Mouse (Mus musculus): ENCODE results near the gene Rab3b.

Rab3b gene

DNA sequence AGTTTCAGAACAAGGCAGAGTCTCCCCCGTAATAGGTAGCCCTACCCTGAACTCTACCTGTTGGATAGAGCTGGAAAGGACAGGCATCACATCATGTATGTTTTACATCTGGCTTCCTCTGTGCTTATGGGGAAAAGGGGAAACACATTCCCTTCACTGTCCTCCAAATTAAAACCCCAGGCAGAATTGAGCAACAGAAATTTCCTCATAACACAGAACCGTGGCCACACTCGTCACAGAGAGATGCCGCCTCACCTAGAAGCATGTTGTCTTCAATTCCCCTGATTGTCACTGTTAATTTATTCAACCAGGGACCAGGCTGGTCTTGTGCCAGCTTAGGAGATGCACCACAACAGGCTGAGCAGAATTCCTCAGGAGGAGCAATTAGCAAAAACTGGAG, 72.8 kb downstream of the Rab3b start:
- no peak for DNase-seq (ENCODE audit: low spot score)

DNA sequence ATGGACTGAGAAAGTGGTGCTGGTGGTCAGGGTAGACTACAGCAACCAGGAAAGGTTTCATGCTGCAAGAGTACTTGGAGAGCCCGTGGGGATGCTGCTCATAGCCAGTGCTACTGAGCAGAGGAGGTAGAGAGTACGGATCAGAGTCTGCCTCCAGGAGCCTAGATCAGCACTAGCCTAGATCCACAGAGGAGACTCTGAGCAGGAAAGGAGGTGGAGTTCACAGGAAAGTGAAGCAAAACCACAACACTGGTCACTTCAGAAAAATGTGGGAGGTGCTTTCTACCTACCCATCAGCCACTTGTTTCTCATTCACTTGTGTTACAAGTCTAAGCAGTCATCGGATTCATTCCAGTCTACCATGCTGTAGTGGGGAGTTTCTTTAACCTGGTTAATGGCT, 80.8 kb downstream of the Rab3b start:
- no peak for DNase-seq (ENCODE audit: low spot score)

DNA sequence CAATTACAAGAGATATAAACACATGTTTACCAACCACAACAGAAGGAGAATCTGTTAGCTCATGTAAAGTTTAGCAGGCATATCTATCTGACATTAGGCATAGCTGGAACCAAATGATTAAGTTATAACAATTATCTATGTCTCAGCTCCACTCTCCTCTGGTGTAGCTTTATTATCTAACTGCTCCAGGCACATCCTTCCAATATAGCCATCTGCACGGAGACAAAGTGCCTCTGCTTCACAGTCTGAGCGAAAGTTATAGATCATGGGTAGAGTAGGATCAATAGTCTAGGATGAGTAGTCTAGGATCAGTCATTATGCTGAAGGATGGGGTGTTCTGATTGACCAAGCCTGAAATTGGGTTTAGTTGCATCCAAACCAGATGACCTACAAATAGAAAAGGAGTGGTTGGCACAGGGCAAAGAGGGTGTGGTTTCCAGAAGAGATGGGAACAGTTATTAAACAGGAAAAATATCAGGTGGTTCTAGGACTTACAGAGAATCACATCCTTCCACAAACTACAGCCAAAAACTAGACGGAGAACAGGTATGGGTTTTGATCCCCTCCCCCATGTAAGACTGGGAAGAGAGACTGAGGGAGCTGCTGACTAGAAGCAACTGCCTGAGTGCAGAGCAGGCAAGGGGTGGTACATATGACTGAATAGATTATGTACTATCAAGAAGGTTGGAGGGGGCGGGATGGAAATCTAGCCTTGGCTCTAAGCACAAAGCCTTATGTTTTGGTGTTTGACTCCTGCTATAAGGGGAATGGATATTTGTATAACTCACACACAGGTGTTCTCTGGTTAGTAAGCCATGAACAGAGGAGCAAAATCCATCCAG, 82.0 kb downstream of the Rab3b start:
- DNase-seq (ENCODE audit: low spot score) = no peak

DNA sequence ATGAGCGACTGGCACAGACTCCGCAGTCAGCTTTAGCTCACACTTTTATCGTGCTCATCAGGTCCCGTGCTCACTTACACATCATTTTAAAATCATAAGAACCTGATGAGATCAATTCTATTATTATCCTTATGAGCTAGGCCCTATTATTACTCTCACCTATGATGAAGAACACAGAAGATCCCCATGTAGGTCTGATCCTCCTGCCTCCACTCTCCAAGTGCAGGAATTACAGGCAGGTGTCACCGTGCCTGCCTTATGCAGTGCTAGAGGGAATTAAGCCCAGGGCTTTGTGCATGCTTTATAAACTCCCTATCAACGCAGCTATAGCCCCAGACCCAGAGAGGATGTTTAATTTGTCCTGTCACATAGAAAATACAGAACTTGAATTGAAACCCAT, 84.2 kb downstream of the Rab3b start:
- no peak for DNase-seq (ENCODE audit: low spot score)

DNA sequence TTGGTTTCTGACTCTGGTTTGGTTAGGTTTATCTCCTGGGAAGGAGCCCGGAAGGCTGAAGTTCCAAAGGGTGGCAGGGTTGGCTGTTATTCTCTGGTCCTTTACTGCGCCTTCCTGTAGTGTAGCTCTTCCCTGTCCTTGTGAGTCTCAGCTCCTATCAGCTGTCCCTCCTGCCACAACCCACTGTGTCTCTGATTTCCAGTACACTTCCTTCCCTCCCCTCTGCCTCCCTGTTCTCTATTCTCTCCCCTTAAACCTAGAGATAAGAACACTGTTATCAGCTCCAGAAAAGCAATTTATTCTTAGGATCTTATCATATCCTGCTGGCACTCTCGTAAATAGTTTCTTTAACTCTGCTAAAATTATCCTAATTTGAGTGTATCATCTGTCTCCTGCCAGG, 90.7 kb downstream of the Rab3b start:
- DNase-seq (ENCODE audit: low spot score) = no peak

DNA sequence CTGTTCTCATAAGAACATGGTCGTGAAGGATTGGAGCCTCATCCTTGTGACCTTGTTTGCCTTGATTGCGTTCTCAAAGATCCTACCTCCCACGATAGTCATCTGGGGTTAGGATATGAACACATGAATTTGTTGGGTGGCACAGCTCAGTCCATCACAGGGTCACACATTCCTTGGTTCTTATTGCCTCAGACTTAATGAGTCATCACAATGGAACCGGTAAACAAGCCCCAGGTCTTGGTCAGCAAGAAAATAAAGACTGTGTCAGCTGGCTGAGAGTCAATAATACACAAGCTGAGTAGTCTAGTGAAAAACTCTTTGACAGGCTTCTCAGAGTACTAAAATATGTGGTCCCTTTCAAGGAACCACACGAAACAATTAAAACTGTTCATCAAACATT, 92.2 kb downstream of the Rab3b start:
- no peak for DNase-seq (ENCODE audit: low spot score)

DNA sequence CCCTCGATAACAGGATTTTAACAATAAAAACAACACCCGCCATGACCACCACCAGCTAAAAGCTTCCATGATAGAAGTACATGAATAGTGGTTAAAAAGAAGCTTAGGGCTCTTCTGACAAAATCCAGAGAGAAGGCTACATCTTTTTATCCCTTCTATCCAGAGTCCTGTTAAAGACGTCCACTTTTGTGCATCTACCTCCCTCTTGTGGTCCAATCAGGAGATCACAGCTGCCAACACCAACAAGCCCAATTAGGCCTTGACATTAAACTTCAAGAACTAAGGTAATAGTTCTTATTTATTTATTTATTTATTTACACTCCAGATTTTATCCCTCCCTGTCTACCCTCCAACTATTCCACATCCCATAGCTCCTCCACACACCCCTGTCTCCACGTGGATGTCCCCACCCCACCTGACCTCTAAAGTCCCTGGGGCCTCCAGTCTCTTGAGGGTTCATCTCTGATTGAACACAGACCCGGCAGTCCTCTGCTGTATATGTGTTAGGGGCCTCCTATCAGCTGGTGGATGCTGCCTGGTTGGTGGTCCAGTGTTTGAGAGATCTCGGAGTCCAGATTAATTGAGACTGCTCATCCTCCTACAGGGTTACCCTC, 97.7 kb downstream of the Rab3b start:
- DNase-seq (ENCODE audit: low spot score) = peak; percentile 3

DNA sequence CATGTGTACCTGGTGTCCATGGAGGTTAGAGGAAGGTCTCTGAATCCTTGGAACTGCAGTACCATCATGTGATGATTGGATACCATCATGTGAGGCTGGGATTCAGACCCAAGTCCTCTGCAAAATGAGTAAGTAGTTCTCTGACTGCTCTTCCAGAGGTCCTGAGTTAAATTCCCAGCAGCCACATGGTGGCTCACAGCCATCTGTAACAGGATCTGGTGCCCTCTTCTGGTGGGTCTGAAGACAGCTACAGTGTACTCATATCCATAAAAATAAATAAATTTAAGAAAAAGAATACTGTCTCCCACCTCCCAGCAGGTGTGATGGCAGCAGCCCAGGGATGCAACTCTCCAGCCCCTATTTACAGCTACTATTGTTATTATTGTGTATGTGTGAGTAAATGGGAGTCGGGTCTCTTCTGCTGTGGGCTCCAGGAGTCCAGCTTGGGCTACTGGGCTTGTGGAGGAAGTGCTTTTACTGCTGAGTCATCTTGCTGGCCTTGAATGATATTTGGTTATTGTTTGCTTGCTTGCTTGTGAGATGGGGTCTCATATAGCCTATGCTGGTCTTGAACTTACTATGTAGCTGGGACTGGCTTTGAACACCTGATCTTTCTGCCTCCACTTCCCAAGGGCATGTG, 108.1 kb downstream of the Rab3b start:
- peak; percentile 4 for DNase-seq (ENCODE audit: low spot score)

DNA sequence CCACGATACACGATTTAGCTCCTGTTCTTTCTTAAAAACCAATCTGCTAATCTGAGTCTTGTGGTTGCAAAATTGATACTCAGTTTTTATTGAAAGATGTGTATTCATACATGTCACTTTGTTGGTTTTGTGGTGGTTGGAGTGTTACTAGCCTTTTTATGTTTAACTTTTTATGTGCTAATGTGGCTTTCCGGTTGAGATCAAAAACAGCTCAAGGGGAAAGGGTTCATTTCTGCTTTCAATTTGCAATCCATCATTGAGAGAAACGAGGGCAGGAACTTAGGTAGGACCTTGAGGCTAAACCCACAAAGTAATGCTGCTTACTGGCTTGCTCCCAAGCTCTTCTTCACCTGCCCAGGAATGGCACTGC, 108.6 kb downstream of the Rab3b start:
- peak; percentile 63 for DNase-seq (ENCODE audit: low spot score)

DNA sequence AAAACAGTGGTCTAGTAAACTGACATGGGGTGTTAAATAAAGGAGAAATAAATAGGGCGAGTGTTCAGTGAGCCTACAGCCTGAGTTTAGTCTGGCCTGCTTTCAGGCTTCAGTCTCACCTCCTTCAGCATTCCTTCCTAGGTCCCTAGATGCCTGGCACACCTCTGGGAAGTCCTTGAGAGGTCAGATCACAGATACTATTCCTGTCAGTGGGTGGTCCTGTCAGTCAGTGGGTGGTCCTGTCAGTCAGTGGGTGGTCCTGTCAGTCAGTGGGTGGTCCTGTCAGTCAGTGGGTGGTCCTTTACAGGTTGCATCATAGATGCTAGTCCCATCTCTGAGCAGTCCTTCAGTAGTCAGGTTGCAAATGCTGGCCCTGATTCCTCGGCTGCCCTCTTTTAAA, 110.6 kb downstream of the Rab3b start:
- DNase-seq (ENCODE audit: low spot score) = no peak

DNA sequence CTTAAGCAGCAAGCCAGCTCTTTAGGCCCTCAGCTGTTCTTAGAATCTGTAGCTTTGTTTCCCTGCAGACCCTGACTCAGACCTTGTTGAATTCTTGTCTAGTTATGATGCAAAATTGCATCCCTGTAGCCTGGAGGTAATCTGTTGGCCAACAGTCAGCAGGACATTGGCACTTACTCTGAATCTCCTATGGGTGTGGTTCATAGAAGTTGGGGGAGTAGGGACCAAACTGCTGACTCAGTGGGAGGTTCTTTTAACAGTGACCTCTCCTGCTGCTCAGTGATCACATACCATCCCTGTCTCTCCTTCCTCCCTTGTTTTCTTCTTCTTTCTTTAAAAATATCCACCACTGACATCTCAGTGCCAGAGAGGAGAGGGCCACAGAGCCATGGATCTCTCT, 111.2 kb downstream of the Rab3b start:
- no peak for DNase-seq (ENCODE audit: low spot score)

DNA sequence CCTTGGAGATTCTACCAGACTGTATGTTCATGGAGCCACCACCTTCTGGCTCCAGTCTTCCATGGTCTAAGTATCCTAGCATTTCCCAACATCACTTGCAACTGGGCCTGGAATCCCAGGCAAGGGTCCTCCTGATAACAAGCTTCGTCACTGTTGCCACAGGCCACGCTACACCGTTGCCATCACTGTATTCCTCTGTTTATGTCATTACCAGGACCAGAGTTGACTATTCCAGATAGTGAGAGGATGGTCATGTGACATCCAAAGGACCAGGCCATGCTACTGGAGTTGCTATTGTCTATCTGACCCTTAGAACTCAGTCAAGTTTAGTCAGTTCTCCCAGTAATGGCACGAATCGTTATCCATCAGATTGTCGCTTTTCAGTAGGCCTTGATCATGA, 111.7 kb downstream of the Rab3b start:
- DNase-seq (ENCODE audit: low spot score) = no peak

DNA sequence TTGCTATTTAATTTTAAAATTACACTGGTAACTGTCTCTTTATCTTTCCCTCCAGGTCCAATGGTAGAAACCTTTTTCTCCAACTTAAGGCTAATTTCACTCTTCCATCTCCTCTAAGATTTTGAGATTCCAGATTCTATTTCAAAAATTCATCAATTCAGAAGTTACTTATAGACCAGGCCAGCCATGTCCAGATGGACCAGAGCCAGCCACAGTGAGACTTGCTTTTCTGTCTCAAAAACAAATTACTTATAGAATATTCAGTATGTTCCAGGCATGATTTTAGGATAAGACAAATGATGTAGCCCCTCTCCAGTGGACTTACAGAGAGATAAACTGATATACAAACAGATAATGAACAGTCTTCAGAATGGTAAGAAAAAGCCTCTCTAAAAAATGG, 112.9 kb downstream of the Rab3b start:
- no peak for DNase-seq (ENCODE audit: low spot score)

All from T-cell, adult 2 months (primary cell).